Mouse (Mus musculus): ENCODE results near the gene Acsl5. TPM values are rescaled to one million over a fixed set of nuclear protein-coding genes. Genes with fewer than 3 reads are reported as not detected.

Gene Acsl5
- total RNA-seq, 2 experiments from 2014 or later = 180 to 345 TPM

DNA sequence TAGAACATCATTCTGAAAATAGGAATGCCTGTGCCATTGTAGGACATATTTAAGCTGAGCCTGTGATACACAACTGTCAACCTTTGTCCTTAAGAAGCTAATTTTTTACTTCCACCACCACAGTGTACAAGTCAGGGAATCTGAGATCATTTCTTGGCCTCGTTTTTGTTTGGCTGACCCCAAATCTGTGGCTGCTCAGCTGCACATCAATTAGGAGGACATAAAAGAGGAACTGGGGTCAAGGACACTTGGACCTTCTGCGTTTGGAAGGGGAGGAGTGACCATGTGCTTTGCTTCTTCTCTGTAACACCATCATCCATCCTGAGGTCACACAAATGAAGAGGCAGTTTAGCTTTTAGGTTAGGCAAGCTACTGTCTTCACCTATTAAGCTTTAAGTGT is 15.7 kb upstream of the Acsl5 start:
- no peak for ATAC-seq (replicated peaks; ENCODE audit: low FRiP score, low TSS enrichment, poor library complexity, severe bottlenecking)

DNA sequence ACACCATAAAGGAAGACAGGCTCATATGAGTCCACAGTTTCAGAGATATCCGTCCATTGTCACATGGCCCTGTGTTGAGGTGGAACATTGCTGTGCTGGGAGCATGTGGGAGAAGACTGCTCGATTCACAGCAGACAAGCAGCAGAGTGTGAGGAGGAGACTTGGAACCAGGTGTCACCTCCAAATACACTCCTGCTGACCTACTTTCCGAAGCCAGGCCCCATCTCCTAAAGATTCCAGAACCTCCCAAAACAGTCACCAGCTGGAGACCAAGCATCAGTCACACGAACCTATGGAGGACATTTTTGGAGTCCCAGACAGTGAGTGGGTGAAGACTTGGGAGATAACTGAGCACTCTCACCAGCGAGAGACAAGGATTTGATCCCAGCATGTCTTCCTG is 15.2 kb upstream of the Acsl5 start:
- ATAC-seq (replicated peaks; ENCODE audit: low FRiP score, low TSS enrichment, poor library complexity, severe bottlenecking) = no peak

DNA sequence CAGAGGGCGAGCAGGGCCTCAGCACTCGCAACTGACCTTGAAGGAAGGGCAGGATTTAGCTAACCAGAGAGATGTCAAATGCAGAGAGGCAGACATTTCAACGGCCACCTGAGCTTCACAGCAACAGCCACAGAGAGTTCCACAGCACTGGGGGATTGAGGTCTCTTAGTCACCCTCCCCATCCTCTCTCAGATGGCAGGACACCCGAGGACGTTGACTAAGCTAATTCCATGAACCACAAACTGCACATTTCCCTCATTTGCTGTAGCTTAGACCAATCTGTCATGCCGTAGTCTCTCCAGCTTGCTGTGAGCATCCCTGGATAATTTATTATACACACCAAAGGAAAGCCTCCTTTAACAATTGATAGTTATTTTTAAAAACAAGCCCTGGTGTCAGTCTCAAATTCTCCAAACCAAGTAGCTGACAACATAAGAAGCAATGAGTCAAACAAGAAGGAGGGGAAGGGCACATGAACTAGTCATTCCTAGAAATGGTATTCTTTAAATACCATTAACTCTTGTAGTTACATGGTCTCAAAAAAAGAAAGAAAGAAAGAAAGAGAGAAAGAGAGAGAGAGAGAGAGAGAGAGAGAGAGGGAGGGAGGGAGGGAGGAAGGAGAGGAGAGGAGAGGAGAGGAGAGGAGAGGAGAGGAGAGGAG is 11.8 kb upstream of the Acsl5 start:
- no peak for ATAC-seq (replicated peaks; ENCODE audit: low FRiP score, low TSS enrichment, poor library complexity, severe bottlenecking)

DNA sequence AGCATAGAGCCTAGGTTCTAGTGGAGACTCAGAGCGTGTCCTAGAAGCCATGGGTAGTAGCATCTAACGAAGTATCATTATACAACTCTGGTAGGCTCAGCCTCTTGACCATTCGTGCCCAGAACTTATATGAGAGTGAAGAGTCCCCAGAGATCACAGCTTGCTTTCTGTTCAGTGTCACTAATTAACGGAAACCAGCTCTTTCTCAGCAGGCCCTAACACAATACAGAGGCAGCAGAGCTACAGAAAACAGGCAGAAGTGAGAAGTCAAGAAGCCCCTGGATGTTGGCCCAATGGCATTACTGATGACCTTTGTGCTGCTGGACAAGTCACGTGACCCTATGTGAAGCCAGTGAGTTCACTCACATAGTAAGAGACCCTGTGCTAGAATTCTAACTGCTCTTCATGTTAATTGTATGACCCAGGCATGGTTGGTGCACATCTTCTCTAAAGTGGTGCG is 10.5 kb upstream of the Acsl5 start, which contains the start of gene Gucy2g:
TSS of gene Gucy2g (minus strand) at position 51 of the 460 bp plus-strand sequence.
- no peak for ATAC-seq (replicated peaks; ENCODE audit: low FRiP score, low TSS enrichment, poor library complexity, severe bottlenecking)

DNA sequence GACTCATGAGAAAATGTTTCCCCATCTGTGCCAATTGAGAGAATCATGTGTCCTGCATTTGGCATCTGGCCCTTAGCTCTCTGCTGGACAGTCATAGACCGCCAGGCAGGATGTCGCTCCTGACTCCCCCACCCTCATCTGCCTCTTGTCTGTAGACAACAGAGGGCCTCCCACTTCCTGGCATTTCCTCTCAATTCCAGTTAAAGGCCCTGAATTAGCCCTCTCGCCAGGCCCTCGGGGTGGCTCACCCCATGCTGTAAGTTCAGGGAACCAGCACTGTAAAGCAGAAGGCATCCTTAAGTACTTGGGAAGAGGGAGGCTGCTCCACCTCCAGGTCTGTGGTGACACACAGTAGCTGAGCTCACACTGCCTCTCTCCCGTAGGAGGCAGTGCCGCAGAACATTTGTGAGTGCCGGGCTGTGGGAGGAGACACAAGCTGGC is 6.9 kb upstream of the Acsl5 start:
- peak; percentile 90 for ATAC-seq (replicated peaks; ENCODE audit: low FRiP score, low TSS enrichment, poor library complexity, severe bottlenecking)

DNA sequence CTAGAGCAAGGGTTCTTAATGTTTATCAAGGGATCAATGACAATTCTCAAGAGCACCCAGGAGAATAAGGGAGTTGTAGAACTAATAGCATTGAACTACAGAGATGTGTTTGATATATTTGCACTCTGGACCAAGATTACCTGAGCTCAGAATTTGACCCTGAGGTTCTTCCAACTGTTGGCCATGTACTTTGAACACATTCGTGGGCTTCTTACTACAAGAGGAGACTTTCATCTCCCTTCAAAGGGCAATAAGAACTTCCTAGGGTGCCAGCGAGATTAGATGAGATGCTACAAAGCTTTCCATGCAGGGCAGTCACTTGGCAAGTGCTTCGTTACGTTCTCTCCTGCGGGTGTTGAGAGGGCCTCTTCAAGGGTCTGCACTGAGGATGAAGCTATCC is 4.2 kb upstream of the Acsl5 start:
- ATAC-seq (replicated peaks; ENCODE audit: low FRiP score, low TSS enrichment, poor library complexity, severe bottlenecking) = no peak

DNA sequence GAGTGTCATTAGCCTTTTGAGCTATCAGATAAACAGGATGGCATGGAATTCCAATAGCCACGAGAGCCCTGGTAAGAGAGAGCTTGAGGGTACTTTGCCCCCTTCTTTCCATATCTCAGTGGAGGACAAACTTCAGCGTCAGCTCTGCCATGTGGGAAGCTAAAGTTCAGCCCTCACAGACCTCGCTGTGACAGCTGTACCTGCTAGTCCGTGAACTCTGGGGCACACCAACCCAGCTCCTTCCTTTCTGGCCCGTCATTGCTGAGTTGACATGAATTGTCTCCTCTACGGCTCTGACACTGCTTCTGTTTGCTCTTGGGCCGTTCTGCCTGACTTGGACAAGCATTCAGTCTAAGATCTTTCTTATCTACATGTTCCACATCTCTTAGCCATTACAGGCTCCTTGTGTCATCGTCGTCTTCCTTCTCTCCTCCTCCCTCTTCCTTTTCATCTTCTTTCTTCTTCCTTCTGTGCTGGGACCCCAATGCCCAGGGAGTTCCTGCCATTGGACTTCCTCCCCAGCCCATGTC is 3.7 kb upstream of the Acsl5 start:
- peak; percentile 38; the same call in 1 of the 2 replicates for ATAC-seq (replicated peaks; ENCODE audit: low FRiP score, low TSS enrichment, poor library complexity, severe bottlenecking)

DNA sequence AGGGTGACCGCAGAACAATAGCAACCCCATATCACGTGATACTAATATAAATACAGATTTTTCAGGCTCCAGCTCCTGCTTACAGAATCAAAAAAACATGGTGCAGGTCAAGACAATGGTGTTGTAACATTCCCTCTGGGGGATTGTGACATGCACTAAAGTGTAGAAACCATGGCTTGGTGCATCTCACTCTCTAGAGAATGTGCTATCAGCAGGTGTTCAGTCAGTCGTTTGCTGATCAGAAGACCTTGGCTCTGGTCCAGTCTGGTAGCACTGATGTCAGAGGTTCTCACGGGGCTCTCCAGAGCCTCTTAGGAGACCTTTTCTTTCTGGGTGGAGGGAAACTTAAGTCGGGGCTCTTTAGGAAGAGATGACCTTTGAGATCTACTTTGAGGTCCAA is 1.3 kb upstream of the Acsl5 start:
- peak; percentile 45 for ATAC-seq (replicated peaks; ENCODE audit: low FRiP score, low TSS enrichment, poor library complexity, severe bottlenecking)

DNA sequence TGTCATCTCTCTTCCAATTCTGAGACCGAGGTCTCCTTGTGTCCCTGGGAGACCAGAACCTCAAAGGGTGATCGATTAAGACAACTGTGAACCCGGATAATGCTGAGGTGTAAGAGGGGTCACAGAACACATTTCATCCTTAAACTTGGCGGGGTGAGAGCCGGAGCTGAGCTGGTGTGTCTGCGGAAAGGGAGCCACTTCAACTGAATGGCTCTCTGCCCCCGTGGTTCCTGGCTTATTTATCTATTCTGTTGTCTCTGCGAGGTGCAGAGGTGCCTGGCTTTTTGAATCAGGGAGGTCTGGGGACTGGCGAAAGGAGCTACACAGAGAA is 1.5 kb downstream of the Acsl5 start:
- ATAC-seq (replicated peaks; ENCODE audit: low FRiP score, low TSS enrichment, poor library complexity, severe bottlenecking) = peak; percentile 23

DNA sequence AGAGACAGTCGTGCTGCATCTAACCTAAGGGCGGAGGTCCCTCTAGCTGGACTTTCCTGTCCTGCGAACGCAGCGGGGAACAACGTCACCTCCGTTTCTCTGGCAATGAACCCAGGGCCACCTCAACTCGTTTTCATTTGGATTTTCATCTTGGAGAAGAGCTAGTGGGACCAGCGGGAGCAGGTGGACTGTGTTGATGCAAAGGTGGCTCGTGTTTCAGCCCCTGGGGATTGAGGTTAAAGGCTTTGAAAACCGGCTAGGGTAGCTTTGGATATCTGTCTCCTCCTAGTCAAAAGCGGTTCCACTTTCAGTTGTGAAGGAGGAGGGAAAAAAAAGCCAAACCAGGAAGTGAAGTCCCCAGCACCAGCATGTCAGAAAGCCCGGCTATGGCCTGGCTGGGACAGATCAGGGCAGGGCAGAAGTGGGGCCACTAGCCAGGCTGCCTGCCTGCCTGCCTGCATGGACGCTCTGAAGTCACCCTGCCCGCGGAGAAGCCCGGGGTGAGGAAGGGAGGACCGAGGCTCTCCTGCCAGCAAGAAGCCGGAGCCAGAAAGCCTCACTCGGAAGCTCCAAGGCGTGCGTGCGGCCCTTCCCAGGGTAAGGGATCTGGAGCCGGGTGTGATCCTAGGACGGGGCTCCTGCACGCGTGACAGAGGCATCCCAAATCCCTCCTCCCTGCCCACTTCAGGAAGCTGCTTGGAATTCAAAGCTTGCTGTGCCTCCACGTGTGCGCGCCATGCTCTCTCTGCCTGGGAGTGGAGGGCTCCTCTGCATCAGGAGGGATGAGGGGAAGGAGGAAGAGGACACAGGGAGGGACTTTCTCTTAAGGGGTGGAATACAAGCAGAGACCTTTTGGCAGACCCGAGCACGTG is 2.1 kb downstream of the Acsl5 start:
- ATAC-seq (replicated peaks; ENCODE audit: low FRiP score, low TSS enrichment, poor library complexity, severe bottlenecking) = peak; percentile 68

DNA sequence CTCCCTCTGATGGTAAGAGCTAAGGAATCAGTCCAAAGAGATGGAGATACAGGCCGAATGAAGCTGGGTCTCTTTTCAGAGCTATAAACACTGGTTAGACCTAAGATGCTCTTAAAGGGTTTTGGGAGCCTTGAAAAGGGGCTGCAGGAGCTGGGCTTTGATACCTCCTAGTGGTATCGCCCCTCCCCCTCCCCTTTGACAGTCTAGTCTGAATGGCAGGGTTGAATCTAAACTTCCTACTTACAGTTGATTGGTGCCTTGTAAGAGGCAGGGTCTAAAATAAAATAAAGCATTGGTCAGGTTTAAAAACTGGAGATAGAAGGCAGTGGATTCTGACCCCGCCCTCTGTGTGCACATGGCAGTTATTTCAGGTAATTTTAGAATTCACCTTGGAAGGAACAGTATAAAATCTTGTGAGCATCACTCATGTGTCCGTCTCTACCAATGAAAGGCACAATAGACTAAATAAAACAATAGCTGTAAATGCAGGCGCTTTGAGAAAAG is 2.8 kb downstream of the Acsl5 start:
- peak; percentile 65 for ATAC-seq (replicated peaks; ENCODE audit: low FRiP score, low TSS enrichment, poor library complexity, severe bottlenecking)

DNA sequence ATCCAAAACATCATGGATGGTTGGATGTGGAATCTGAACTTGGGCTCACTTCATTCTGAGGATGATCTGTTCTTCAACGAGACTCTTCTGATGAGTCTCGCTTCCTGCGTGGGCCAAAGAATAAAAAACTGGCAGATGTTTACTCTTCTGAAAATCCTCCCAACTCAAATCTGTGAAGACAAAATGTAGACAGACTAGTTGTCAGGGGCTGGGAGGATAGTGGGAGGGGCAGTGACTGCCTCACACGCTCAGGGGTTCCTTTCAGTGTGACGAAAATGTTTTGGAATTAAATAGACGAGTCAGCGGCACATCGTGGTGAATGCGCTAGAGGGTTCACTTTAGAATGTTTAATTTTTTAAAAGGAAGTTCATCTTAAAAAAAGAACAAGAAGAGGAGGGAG is 4.4 kb downstream of the Acsl5 start:
- ATAC-seq (replicated peaks; ENCODE audit: low FRiP score, low TSS enrichment, poor library complexity, severe bottlenecking) = no peak

DNA sequence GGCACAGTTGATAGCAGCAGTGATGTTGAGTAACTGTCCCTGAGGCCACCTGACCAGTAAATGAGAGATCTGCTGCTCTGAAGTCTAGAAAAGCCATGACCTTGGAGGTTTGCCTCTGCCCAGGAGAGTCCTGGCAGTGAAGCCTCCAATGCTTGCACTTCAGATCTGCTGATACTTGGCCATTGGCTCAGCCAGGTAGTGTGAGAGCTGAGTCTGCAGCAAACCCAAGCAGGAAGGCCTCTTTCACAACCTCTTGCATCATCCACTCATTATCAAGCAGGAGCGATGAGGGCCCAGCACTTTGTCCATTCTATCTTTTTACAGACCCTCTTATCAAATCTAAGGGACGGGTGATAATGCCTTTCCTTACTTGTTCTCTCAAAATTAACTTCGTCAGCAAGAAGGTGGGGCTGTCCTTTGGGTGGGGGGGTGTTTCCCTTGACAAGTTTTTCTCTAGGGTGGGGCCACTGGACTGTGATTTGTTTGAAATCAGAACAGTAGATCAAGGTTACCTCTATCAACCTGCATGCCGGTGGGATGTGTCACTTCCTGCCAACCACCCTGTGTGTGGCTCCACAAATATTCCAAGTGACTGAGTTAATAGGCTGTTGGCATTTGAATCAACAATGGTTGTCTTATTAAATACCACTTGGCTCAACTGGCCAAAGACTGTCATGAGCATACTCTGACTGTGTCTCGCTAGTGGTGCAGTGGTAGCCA is 6.1 kb downstream of the Acsl5 start:
- ATAC-seq (replicated peaks; ENCODE audit: low FRiP score, low TSS enrichment, poor library complexity, severe bottlenecking) = no peak

DNA sequence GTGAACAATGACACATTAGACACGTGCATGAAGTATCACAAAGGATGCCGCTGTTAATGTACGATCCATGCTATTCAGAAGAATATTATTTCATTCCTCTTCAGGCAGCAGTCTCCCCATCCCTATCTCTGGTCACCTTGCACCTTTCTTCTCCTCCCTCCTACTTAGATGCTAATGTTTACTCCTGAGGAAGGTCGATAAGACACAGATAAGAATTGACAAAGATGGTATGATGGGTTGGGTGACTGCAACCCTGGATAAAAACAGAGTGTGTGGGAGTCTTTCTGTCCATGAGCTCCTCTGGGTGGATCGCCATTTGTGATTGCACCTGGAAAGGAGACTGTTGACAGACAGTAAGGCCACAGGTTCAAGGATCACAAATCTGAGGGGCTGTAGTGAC is 6.8 kb downstream of the Acsl5 start:
- ATAC-seq (replicated peaks; ENCODE audit: low FRiP score, low TSS enrichment, poor library complexity, severe bottlenecking) = no peak

DNA sequence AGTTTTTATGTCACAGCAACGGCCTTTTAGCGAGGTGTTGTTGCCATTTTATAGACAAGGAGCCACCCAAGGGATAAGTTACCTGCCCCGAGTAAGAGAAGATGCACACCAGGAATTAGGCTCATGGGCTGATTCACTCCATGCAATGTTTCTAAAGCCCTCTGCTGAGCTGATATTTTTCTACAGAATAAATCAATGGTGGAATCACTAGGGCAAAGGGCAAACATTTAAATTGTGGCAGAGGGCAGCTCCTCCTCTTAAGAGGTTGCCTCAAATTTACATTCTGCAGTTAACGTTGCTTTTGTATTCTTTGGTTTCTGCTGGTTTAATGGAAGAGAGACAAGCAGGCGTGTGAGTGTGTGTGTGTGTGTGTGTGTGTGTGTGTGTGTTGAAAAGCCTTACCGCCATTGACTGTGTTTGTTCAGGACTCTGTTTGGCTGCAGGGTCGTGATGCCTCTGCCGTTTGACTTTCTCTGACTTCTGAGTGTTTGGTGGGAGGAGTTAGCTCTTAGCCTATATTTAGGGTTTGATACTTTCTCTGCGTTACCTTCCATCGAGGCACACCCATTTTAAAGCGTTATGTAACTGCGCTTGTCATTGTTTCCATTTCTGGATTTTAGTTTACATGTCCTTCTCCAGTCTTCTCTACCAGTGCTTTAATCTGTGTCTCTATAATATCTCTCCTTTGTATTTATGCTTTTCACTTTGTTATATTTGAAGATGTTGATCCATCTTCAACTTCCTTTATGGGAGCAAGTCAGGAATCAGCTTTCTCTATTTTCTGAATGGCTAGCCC is 8.8 kb downstream of the Acsl5 start:
- no peak for ATAC-seq (replicated peaks; ENCODE audit: low FRiP score, low TSS enrichment, poor library complexity, severe bottlenecking)

DNA sequence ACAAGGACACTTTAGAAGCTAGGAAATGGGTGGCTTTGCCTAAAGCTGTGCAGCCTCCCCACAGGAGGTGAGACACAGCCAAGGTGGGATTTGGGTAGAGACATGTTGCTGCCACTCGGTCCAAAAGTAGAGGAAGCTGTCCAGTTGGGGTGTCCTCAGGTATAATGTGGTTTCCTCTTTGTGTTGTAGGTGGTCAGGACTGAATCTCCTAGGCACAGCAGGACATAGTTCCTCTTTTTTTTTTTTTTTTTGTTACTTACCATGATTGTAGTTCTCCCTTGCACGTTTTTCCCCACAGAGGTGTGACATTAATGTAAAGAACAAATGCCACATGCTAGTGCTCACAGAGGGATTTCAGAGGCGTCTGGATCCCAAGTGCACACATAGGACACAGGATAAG is 13.5 kb downstream of the Acsl5 start:
- no peak for ATAC-seq (replicated peaks; ENCODE audit: low FRiP score, low TSS enrichment, poor library complexity, severe bottlenecking)

DNA sequence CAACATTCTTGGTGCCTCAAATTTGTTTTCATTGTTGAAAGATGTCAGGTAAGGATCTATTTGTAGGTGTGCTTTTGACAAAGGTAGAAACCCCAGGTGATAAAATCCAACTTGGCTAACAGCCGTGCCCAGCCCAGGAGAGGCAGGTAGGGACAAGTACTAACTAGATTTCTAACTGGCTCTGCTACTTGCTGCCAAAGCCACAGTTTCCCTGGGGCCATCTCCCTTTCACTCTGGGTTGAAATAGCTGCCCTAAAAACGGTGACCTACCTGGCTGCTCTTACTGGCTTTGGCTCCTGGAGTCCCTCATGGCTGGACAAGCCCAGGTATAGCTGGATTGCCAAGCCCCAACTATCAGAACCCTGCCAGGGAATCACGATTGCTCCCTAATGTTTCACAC is 15.0 kb downstream of the Acsl5 start:
- ATAC-seq (replicated peaks; ENCODE audit: low FRiP score, low TSS enrichment, poor library complexity, severe bottlenecking) = no peak

DNA sequence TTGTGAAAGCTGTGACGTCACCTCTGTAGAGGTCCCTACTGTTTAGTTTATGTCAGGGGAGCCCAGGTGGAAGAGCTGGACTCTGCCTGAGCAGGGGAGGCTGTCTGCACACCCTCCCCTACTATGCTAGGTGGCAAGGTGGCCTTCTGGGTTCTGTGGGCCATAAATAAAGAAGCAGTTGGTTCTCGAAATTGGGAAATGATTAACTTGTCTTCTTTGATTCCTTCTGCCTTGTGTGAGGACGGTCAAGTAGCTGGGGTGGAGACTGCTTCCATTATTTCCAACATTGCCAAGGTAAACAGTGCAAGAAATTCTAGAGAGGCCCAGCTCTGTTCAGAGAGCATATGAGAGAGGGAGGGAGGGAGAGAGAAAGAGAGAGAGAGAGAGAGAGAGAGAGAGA is 16.4 kb downstream of the Acsl5 start:
- ATAC-seq (replicated peaks; ENCODE audit: low FRiP score, low TSS enrichment, poor library complexity, severe bottlenecking) = no peak

DNA sequence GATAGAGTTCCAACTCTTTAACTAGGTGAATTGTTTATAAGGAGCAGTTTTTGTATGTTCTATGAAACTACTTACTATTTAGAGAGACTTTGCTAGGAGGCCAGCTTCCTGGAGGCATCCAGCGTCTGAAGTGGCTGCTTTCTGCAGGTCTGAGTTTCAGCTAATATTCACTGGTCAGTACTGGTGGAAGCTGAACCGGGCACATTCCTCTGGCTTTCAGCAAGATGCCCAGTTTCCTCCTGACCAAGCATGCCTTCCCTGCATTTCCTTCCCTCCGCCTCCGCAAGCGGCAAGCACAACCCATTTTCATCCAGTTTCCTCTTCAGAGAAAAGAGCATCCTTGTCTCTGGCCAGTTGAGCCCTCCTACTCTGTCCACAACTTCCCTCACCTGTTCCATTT is 17.3 kb downstream of the Acsl5 start:
- no peak for ATAC-seq (replicated peaks; ENCODE audit: low FRiP score, low TSS enrichment, poor library complexity, severe bottlenecking)

All from megakaryocyte-erythroid progenitor cell, adult 5-6 weeks (primary cell).